In the genomic region with DNA sequence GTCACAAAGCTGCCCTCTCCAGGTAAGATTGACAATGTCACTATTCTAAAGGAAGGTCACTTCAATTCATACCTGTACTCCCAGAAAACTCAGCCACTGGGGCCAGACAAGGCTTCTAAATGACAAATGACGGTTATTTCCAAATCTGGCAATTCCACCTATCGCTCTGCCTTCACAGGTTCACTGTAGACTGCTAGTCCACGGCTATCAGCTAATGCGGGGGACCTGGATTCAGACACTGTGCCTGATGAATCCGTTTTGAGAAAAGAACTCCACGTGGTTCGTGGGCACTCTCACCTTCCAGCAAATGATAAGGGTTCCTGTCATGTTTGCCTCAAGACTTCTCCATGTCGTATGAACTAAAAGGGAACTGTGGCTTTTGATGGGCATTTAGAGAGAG, we compare ENCODE assay signal across 27 mouse cellular contexts. TPM values are rescaled to one million over a fixed set of nuclear protein-coding genes. Genes with fewer than 3 reads are reported as not detected.
DNase-seq lines count a peak whose midpoint lies in the region; ATAC-seq and TF ChIP-seq lines count a peak whose summit lies in the region.
"Had no signal": no experiment of that assay in that cellular context is flagged by ENCODE, and none has a peak within 500 bp of the region (broad histone marks: within the 10 kb centered on the region; RNA-seq: fewer than 3 reads in every experiment).

No protein-coding gene starts in this region.

- H3K4me2 ChIP-seq in CH12.LX (ENCODE audit: insufficient read depth, low read depth, poor library complexity, severe bottlenecking) = no peak overlapping the region
- H3K4me2 ChIP-seq: embryonic facial prominence, embryonic 13.5 days; forebrain, embryonic 12.5 days; forebrain, embryonic 15.5 days; heart, embryonic 12.5 days; heart, embryonic 15.5 days; hindbrain, embryonic 13.5 days had no signal

- no peaks in the 10 kb centered on the region for H3K9me3 ChIP-seq in CH12.LX (replicated peaks; ENCODE audit: low read length)
- H3K9me3 ChIP-seq: embryonic facial prominence, embryonic 10.5 days; embryonic facial prominence, embryonic 13.5 days; forebrain, embryonic 12.5 days; forebrain, embryonic 15.5 days; heart, embryonic 12.5 days; heart, embryonic 15.5 days; hindbrain, embryonic 10.5 days; hindbrain, embryonic 13.5 days had no signal

- TF ChIP-seq RAD21 in CH12.LX (IDR thresholded peaks at IDR 0.05; ENCODE audit: low read depth, low read length) = peak; percentile 28

- H3K27me3 ChIP-seq in CH12.LX (replicated peaks) = peaks cover 43% of the 10 kb centered on the region
- H3K27me3 ChIP-seq: forebrain, embryonic 15.5 days; hindbrain, embryonic 13.5 days had no signal

- H3K4me3 ChIP-seq in left cerebral cortex, adult 2 months = peak overlapping the region; percentile 11; the same call in 1 of the 2 replicates
- no peak overlapping the region for H3K4me3 ChIP-seq in CH12.LX (replicated peaks in 1 of 3; ENCODE audit: low read depth in 2 of 3, low read length in 2 of 3, poor library complexity in 1 of 3)
- H3K4me3 ChIP-seq: embryonic facial prominence, embryonic 10.5 days; embryonic facial prominence, embryonic 13.5 days; erythroblast, embryonic 14.5 days; forebrain, embryonic 12.5 days; forebrain, embryonic 15.5 days; heart, embryonic 12.5 days; heart, embryonic 15.5 days; hindbrain, embryonic 10.5 days; hindbrain, embryonic 13.5 days had no signal

- H3K79me2 ChIP-seq in CH12.LX (replicated peaks; ENCODE audit: control insufficient read depth, extremely low read depth, insufficient read depth, poor library complexity, severe bottlenecking) = no peaks in the 10 kb centered on the region

- peak; percentile 24 for DNase-seq in CD4-positive, CD25-positive, alpha-beta regulatory T cell, adult 2 months (ENCODE audit: low read depth, low spot score)
- DNase-seq in left cerebral cortex, adult 2 months (ENCODE audit: extremely low spot score in 1 of 2, low spot score in 2 of 2) = no peak
- DNase-seq in left cerebral cortex, postnatal 25 days (ENCODE audit: low spot score in 2 of 2) = no peak
- no peak for DNase-seq in CH12.LX (ENCODE audit: extremely low read depth)
- no peak for DNase-seq in retina, postnatal 1 day
- DNase-seq: adrenal gland, adult 8-10 months; adrenal gland, postnatal 25 days; cerebellum, adult 11-12 months; cerebellum, adult 9-10 months; cerebellum, postnatal 14 days; embryo, embryonic 11 days; gastrocnemius, postnatal 25 days; heart, adult 18-20 months; heart, postnatal 10 days; heart, postnatal 36 days had no signal

- no peak for TF ChIP-seq EP300 in CH12.LX (IDR thresholded peaks at IDR 0.05; ENCODE audit: low read length)

- dilution Hi-C loops in CH12.LX (cut with MboI; ENCODE audit: extremely low pct_ligation_motif_present, extremely low pct_unique_long_range_greater_than_20kb, low sequenced_read_pairs) = no loop called here

- no peak for TF ChIP-seq POLR2A in CH12.LX (IDR thresholded peaks at IDR 0.05; ENCODE audit: low read depth, low read length)

- intact Hi-C loops in left cerebral cortex, adult 2 months (cut with DNase I) = no loop called here
- intact Hi-C loops in left cerebral cortex, postnatal 25 days (cut with DNase I) = no loop called here

- H3K27ac ChIP-seq in left cerebral cortex, adult 2 months = peak overlapping the region; percentile 97
- H3K27ac ChIP-seq in CH12.LX (ENCODE audit: insufficient read depth, low read depth) = no peak overlapping the region
- H3K27ac ChIP-seq: embryonic facial prominence, embryonic 10.5 days; embryonic facial prominence, embryonic 13.5 days; forebrain, embryonic 12.5 days; forebrain, embryonic 15.5 days; heart, embryonic 15.5 days; hindbrain, embryonic 10.5 days; hindbrain, embryonic 13.5 days had no signal

- TF ChIP-seq CTCF in left cerebral cortex, adult 2 months (IDR thresholded peaks at IDR 0.05) = no peak
- peak in 1 of 2 experiments; percentile 43; a peak in 2 of 4 replicates for TF ChIP-seq CTCF in CH12.LX (conservative IDR thresholded peaks at IDR 0.05 in 1 of 2, IDR thresholded peaks at IDR 0.05 in 1 of 2; ENCODE audit: low read depth in 2 of 2, low read length in 2 of 2)

- in situ Hi-C loops in CH12.LX (cut with MboI; ENCODE audit: low pct_ligation_motif_present, low pct_unique_long_range_greater_than_20kb, low sequenced_read_pairs) = no loop called here

- H3K36me3 ChIP-seq in CH12.LX (replicated peaks in 1 of 2; ENCODE audit: control insufficient read depth in 1 of 2, insufficient read depth in 1 of 2, low read length in 1 of 2) = no peaks in the 10 kb centered on the region
- H3K36me3 ChIP-seq: embryonic facial prominence, embryonic 10.5 days; embryonic facial prominence, embryonic 13.5 days; forebrain, embryonic 12.5 days; heart, embryonic 12.5 days; heart, embryonic 15.5 days; hindbrain, embryonic 10.5 days had no signal

- H3K9ac ChIP-seq in CH12.LX (ENCODE audit: insufficient read depth, low read depth) = no peak overlapping the region
- H3K9ac ChIP-seq: embryonic facial prominence, embryonic 13.5 days; forebrain, embryonic 12.5 days; forebrain, embryonic 15.5 days; heart, embryonic 12.5 days; heart, embryonic 15.5 days; hindbrain, embryonic 13.5 days had no signal

- no peak for ATAC-seq in CD4-positive, CD25-positive, alpha-beta regulatory T cell, adult 4 months
- ATAC-seq: activated CD4-positive, CD25-positive, alpha-beta regulatory T cell, adult 4 months; forebrain, embryonic 15.5 days; hindbrain, embryonic 16.5 days had no signal

- H3K4me1 ChIP-seq in CH12.LX (ENCODE audit: control insufficient read depth in 1 of 2, insufficient read depth in 2 of 2) = no peaks in the 10 kb centered on the region

TF ChIP-seq in CH12.LX, 34 proteins besides CTCF, POLR2A, EP300 and RAD21:
- TF ChIP-seq ZNF384 (IDR thresholded peaks at IDR 0.05; ENCODE audit: low read depth, low read length) (no peak), HCFC1 (IDR thresholded peaks at IDR 0.05; ENCODE audit: low read depth, low read length) (no peak), JUND (conservative IDR thresholded peaks at IDR 0.05; ENCODE audit: low read depth, low read length) (no peak), ELF1 (IDR thresholded peaks at IDR 0.05; ENCODE audit: low read depth, low read length) (no peak), IRF4 (IDR thresholded peaks at IDR 0.05; ENCODE audit: low read depth, low read length) (no peak), POLR2AphosphoS2 (IDR thresholded peaks at IDR 0.05; ENCODE audit: low read depth, low read length) (no peak), ZMIZ1 (IDR thresholded peaks at IDR 0.05; ENCODE audit: low read depth, low read length) (no peak), MAFK (IDR thresholded peaks at IDR 0.05; ENCODE audit: insufficient replicate concordance, low read length) (no peak), ETS1 (conservative IDR thresholded peaks at IDR 0.05; ENCODE audit: low read depth, low read length) (no peak), GABPA (IDR thresholded peaks at IDR 0.05; ENCODE audit: insufficient replicate concordance, low read depth, low read length) (no peak), MEF2A (IDR thresholded peaks at IDR 0.05; ENCODE audit: borderline replicate concordance, low read depth, low read length) (no peak)

RNA-seq across cellular contexts. Expression of a gene that starts 4.4 kb away (rescaled TPM):
- polyA plus RNA-seq in CD4-positive, CD25-positive, alpha-beta regulatory T cell, adult 4 months (2017; shearing (Covaris generic)) = under 1 TPM; 0.10 to 0.23 TPM
- 100 to 1,000 TPM; 300 to 320 TPM for total RNA-seq in left cerebral cortex, adult 2 months (2021)
- 100 to 1,000 TPM; 261 to 275 TPM for total RNA-seq in left cerebral cortex, postnatal 25 days (2021)
- total RNA-seq in CH12.LX (2012; rRNA removed) (3.6 and 5.6 TPM in 2 replicates), CH12.LX (2014; rRNA removed) (4.0 and 4.4 TPM in 2 replicates)
- polyA plus RNA-seq in CH12.LX (2012; ENCODE audit: insufficient read length, low read depth) = 6.6 and 7.8 TPM in 2 replicates

Comparison
In these comparisons a context has a peak if more than half of its experiments do, and no peak if none do; other contexts are left out.
1. RNA of a gene that starts 4.4 kb away (total RNA-seq): 300 to 320 TPM in left cerebral cortex, adult 2 months and 261 to 275 TPM in left cerebral cortex, postnatal 25 days; 3.6 to 5.6 TPM in CH12.LX; every median in the first group is over 10 times any median in the second.